Mouse (Mus musculus) yolk sac, embryonic 10.5 days (tissue): Measurements from ENCODE around the gene Ttc37.

Source experiments
- DNase-seq: peaks from one replicate; pipeline ENCODE4 v3.0.0-alpha.2; 2017; ENCODE audit warnings: low spot score

The Ttc37 gene

GRCm38 (mm10) chr13:76098493-76099303 is at the start of gene Ttc37, which contains the start of gene Arsk:
Ttc37 (plus strand) TSS chr13:76098734.
Arsk (minus strand) TSS chr13:76098660.
- peak; percentile 95 for DNase-seq

GRCm38 (mm10) chr13:76055391-76056232 is 42.9 kb upstream of the Ttc37 start:
- DNase-seq: peak; percentile 68

DNA sequence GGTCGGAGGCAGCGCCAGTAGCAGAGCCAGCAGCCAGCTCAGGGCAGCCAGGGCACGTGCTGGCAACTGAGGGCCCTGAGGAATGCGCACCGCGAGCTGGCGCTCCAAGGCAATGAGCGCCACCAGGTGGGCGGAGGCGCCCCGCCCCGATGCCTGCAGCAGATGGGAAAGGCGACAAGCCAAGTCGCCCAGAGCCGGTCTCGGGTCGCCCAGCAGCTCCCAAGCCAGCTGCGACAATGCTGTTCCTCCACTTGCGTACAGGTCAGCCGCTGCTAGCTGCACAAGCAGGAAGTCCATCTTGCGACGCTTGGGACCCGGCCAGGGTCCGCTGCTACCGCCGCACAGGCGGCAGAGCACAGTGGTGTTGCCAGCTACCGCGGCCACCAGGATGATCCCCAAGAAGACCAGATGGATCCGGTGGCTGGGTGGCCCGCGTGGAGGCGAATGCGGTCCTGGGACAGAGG is 42.2 kb upstream of the Ttc37 start:
- DNase-seq: peak; percentile 69

- DNase-seq: no peak
These were observed 41.7 kb upstream of the Ttc37 start, which contains the start of gene Gpr150 for GRCm38 (mm10) chr13:76056896-76057266. Gpr150 (minus strand) TSS chr13:76056996.

GRCm38 (mm10) chr13:76057267-76058069 is 41.1 kb upstream of the Ttc37 start:
- no peak for DNase-seq

DNA sequence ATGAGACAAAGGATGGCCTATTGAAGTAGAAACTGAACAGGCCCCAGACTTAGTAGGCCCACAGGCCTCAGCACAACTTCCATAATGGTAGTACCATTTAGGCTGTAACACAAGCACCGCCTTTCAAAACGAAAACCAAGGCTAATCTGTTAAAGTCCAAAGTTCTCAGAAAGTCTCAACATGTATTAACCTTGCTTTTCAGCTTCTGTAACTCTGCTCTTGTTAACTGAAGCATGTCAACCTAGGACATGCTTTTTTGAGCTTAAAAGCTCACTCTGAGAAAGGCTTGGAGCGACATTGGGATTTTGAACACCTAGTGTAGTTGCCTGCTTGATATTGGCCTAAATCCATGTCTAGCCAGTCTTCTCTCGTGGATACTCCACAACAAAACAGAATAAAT is 38.9 kb upstream of the Ttc37 start:
- DNase-seq: no peak

DNA sequence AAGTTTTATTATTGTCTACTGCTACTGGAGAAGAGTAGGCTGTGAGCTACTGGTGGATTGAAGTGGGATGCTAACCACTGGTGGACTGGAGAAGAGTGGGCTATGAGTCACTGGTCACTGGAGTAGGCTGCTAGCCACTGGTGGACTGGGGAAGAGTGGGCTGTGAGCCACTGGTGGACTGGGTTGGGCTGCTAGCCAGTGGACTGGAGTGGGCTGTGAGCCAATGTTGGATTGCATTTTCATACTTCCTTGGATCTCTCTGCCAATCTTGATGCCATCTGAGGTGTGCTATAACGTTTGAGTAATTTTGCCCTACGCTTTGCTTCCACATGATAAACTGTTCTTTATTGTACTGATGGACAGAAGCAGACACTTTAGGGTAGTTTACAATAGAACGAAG is 36.4 kb upstream of the Ttc37 start:
- DNase-seq: no peak

DNA sequence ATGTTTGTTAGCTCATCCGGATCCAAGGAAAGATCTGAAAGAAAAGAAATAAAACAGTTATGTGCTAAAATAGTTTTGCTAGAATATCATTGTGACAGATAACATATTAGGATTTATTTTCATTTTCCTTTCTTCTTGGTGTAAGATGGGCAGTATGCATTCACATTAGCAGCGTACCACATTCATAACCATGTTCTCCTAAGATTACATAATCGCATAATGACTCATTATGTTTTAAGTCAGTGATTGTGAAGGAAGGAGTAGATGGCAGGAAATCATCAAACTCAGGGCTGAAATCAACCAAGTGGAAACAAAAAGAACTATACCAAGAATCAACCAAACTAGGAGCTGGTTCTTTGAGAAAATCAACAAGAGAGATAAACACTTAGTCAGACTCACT is 36.0 kb upstream of the Ttc37 start:
- no peak for DNase-seq

- no peak for DNase-seq
These were observed 35.0 kb upstream of the Ttc37 start for GRCm38 (mm10) chr13:76063548-76063947.

- no peak for DNase-seq
These were observed 34.1 kb upstream of the Ttc37 start for GRCm38 (mm10) chr13:76064363-76064945.

DNA sequence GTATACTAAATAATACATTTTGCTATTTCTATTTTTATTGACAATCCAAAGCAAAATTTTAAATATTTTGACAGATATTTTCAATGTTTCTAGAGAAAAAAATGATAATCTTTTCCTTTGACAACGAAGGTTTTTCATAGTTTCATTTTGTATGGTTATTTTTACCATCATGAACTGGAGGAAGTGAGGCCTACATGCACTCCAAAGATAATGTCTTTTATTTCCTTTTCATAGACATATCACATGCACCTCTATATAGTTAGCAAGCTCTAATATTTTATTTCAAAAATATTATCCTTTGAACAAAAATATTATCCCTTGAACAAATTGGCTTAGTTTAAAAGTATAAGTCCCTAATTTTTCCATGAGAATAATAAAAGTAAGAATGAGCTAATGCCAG is 24.2 kb upstream of the Ttc37 start:
- DNase-seq: no peak

DNA sequence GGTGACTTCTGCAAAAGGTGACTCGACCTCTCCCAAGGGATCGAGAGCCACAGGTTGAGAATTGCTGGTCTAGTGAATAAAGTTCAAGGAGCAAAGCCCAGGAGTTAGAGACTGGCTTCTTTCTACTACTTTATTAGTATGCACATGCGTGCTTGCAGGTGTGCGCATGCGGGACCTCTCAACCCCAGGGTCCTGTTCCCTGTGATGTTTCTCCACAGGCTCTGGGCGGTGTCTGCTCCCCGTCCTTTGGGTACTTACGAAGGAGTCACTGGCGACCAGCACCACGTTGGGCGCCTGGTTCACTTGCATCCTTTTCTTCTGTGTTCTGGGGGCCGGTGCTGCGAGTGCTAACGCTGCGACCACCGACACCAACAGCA is 430 bp upstream of the Ttc37 start:
- DNase-seq: no peak

DNA sequence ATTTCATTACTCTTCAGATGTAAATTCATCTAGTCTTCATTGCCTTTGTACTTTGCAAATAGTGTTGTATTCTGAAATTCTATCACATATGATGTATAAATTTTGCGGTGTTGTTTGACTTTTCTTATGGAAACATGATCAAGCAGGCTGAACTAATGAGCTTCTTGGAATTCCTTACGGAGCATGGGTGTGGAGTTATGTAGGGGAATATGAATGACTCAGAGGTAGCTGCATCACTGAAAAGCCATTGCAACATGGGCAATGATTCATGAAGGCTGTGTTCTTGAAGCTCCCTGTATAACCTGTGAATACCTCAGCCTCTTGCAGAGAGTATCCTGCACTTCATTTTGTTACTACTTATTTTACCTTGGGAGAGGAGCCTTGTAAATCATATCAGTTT is 3.5 kb downstream of the Ttc37 start:
- DNase-seq: no peak

GRCm38 (mm10) chr13:76109069-76109824 is 10.7 kb downstream of the Ttc37 start:
- peak; percentile 8 for DNase-seq

- no peak for DNase-seq
These were observed 30.3 kb downstream of the Ttc37 start for GRCm38 (mm10) chr13:76128799-76129198.

GRCm38 (mm10) chr13:76132415-76132814 is 33.9 kb downstream of the Ttc37 start:
- no peak for DNase-seq

DNA sequence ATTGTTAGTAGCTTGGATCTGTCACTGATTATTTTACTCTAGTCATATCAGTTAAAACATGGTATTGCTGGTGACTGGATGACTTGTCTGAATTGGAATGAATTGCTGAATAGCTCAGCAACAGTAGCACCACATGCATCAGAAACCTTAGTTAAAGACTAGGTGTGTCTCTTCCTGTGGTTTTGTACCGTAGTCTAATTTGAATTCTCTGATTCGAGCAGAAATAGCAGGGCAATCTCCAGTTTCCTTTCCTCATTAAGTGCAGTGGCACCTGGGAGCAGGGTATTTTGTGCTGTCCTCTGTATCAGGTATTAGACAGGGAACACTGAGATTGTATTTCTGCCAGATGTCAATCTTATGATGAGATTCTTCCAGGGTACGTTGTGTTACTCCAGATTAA is 40.3 kb downstream of the Ttc37 start:
- DNase-seq: no peak

DNA sequence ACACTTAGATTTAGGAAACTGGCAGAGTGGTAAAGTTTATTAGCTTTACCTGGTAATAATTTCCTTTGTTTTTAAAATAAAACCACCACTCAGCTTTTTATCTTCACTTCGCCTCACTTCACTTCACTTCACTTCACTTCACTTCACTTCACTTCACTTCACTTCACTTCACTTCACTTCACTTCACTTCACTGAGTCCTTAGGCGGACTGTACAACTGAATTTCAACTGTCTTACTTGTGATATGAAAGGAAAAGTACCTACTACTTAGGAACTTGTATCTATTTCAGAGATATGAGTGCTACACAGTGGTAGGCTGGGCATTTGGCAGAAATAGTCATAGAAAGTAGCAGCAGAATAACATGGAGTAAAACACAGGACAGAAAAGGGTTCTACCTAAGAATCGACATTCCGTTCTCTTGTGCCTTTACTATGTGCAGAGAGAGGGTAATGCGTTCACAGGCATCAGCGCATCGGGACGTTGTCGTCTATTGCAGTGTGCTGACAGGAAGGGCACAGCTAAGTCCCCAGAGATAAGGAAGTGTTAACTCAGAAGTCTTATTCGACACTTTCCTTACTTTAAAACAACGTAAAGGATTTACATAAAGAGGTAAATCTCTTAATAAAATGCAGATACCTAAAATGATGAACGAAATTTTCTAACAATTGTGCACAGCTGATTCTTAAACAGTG is 42.7 kb downstream of the Ttc37 start:
- no peak for DNase-seq

- no peak for DNase-seq
These were observed 51.9 kb downstream of the Ttc37 start for GRCm38 (mm10) chr13:76150483-76150882.

DNA sequence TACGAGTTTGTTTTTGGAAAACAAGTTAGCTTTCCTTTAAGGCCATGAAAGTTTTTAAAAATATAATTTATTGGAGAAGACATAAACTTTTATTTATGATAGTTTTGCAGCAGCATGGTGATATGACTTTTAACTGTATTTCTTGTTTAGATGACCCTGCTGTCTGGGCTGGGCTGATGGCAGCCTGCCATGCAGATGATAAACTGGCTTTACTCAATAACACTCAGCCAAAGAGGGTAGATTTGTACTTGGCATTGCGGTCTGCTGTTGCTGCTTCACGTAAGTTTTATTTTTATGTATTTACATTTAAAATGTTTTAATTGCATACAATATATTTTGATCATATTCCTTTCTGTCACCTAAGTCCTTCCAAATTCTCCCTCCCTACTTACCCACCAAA is 58.6 kb downstream of the Ttc37 start:
- DNase-seq: no peak
